Mouse (Mus musculus) cerebellum, adult 2 months (tissue): ENCODE measurements around the gene Daxx.

Source experiments
- CTCF ChIP-seq: fragments of 200-500 bp; IDR thresholded peaks from 2 replicates; pipeline ENCODE4 v1.5.1; 2011; ENCODE audit warnings: low read depth, mild to moderate bottlenecking, control low read depth, low read length, moderate library complexity, borderline replicate concordance; ENCODE audit not compliant: insufficient read depth
- POLR2A ChIP-seq: fragments of 200-500 bp; IDR thresholded peaks from 2 replicates; pipeline ENCODE4 v1.6.1; 2011; ENCODE audit warnings: low read length, control low read depth, borderline replicate concordance; ENCODE audit not compliant: insufficient read depth

- TF ChIP-seq CTCF, result no peak
- TF ChIP-seq POLR2A, result no peak
Observed at GRCm38 (mm10) chr17:33914969-33915391, 5.8 kb downstream of the Daxx start.
